Mouse (Mus musculus) neural tube, embryonic 12.5 days (tissue): ENCODE results near the gene Pclaf. TPM values are rescaled to one million over a fixed set of nuclear protein-coding genes. Genes with fewer than 3 reads are reported as not detected.

Experiments
- ATAC-seq: fragments of 200-750 bp; cut with Nextera tagmentation; 2 replicates; pipeline ENCODE4 v1.8.0; 2017; ENCODE audit warnings: low read depth, mild to moderate bottlenecking, moderate TSS enrichment, moderate library complexity; ENCODE audit not compliant: low FRiP score
- H3K27ac ChIP-seq: fragments of 300-500 bp; sonication (generic); 2 replicates; pipeline ENCODE4 v1.5.1; 2016
- H3K27me3 ChIP-seq: fragments of 300-500 bp; sonication (generic); replicated peaks from 2 replicates; pipeline ENCODE4 v1.6.1; 2016; ENCODE audit warnings: mild to moderate bottlenecking
- H3K36me3 ChIP-seq: fragments of 300-500 bp; sonication (generic); 2 replicates; pipeline ENCODE4 v1.6.1; 2016; ENCODE audit warnings: mild to moderate bottlenecking
- H3K4me1 ChIP-seq: fragments of 300-500 bp; sonication (generic); 2 replicates; pipeline ENCODE4 v1.6.1; 2016
- H3K4me2 ChIP-seq: fragments of 300-500 bp; sonication (generic); replicated peaks from 2 replicates; pipeline ENCODE4 v1.6.1; 2016; ENCODE audit warnings: mild to moderate bottlenecking
- H3K4me3 ChIP-seq: fragments of 300-500 bp; sonication (generic); 2 replicates; pipeline ENCODE4 v1.5.1; 2016
- H3K9ac ChIP-seq: fragments of 300-500 bp; sonication (generic); 2 replicates; pipeline ENCODE4 v1.6.1; 2016; ENCODE audit warnings: mild to moderate bottlenecking
- H3K9me3 ChIP-seq: fragments of 300-500 bp; sonication (generic); 2 replicates; pipeline ENCODE4 v1.6.1; 2016; ENCODE audit warnings: mild to moderate bottlenecking
- WGBS: fragments of 180-500 bp; shearing (Covaris S2); methylation state at CpG from one replicate; pipeline ENCODE4 v1.1.7; 2016; 5-methylcytosine and 5-hydroxymethylcytosine counted together
- polyA plus RNA-seq: library from polyadenylated mRNA; unstranded; fragments of >200 nt; fragmentation: Nextera tagmentation; extraction: Ambion mirVana; gene quantifications from 2 replicates; pipeline ENCODE4 v1.2.1, GENCODE M21; 2016

Pclaf gene
- 125 and 146 TPM in 2 replicates for polyA plus RNA-seq

GRCm38 (mm10) chr9:65890143-65890628 lies at the start of gene Pclaf:
TSS of gene Pclaf (plus strand) at chr9:65890237.
- peaks cover 11% of the 10 kb centered on the region for H3K4me1 ChIP-seq
- H3K27me3 ChIP-seq, result no peaks in the 10 kb centered on the region
- no peaks in the 10 kb centered on the region for H3K9me3 ChIP-seq
- under 1% methylated on average over 21 of the region's 21 CpGs for WGBS
- peak within 1 kb of the TSS; percentile 49 for H3K9ac ChIP-seq
- no peak within 1 kb of the TSS for H3K27ac ChIP-seq
- ATAC-seq, result peak; percentile 90
- peak within 1 kb of the TSS; percentile 49 for H3K4me3 ChIP-seq
- peak within 1 kb of the TSS; percentile 80 for H3K4me2 ChIP-seq
- peaks cover 12% of the 10 kb centered on the region for H3K36me3 ChIP-seq

DNA sequence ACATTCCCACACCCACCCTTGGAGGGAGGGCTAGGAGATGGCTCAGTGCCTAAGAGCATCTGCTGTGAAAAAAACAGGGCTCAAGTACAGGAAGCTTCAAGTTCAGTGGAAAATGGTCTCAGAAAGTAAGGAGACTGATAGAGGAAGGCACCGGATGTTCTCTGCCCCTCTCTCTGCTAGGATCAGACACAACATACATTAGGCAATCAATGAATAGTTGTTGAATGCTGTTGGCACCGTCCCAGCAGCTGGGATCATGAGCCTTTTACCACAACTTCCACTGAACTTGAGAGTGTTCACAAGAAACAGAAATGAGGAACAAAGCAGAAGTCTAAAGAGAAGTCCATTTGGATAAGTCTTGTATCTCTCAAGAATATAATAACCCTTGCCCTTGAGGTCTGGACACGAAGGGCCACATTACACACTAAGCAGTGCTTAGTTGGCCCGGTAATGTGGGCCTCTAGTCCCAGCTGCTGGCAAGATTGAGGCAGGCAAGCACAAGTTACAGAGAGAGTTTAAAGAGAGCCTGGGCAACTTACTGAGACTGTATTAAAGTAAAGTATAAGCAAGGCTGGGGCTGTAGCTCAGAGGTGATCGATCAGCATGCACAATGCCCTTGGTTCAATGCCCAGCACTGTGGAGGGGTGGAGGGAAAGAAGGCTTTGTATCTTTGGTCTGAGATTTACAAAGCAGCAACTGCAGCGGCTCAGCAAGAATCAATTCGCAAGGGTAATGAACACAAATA lies 45.4 kb upstream of the Pclaf start:
- Histone ChIP-seq H3K9me3 (no peaks in the 10 kb centered on the region), H3K4me2 (no peak overlapping the region), H3K27ac (0 out of 2 replicates have a peak overlapping the region, but pooled peaks have one; percentile 17), H3K27me3 (no peaks in the 10 kb centered on the region), H3K4me1 (peaks cover 22% of the 10 kb centered on the region), H3K9ac (no peak overlapping the region), H3K4me3 (no peak overlapping the region), H3K36me3 (no peaks in the 10 kb centered on the region; the same call in 1 of the 2 replicates)
- no peak for ATAC-seq
- WGBS, result 41% methylated on average over 7 of the region's 7 CpGs

- H3K9me3 ChIP-seq, result no peaks in the 10 kb centered on the region
- H3K36me3 ChIP-seq, result peaks cover 3% of the 10 kb centered on the region; the same call in 1 of the 2 replicates
- H3K4me2 ChIP-seq, result no peak overlapping the region
- no peak for ATAC-seq
- no peak overlapping the region for H3K27ac ChIP-seq
- no peak overlapping the region for H3K4me3 ChIP-seq
- H3K4me1 ChIP-seq, result peaks cover 22% of the 10 kb centered on the region
- H3K27me3 ChIP-seq, result no peaks in the 10 kb centered on the region
- no peak overlapping the region for H3K9ac ChIP-seq
Measured at GRCm38 (mm10) chr9:65848154-65848553, 41.9 kb upstream of the Pclaf start.

DNA sequence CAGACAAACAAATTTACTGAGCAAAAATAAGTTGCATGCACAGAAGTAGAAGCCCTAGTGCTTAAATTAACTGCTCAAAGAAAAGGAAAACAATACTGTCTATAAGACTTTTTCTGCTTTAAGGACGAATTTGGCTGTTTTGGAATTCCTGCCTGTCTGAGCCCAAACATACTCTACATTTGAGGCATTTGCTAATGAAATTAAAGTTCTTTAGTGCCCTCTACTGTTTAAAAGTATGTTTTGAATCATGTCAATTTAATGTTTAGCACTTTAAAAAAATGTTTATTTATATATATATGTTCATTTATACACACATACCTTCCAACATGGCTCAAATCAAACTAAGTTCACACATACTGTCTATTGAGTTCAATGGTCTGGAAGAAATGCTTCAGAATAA lies 39.8 kb upstream of the Pclaf start:
- no peak for ATAC-seq
- WGBS, result 26% methylated on average over 1 of the region's 1 CpGs
- Histone ChIP-seq H3K27me3 (no peaks in the 10 kb centered on the region), H3K4me1 (peaks cover 18% of the 10 kb centered on the region), H3K27ac (no peak overlapping the region), H3K36me3 (peaks cover 8% of the 10 kb centered on the region; the same call in 1 of the 2 replicates), H3K4me3 (no peak overlapping the region), H3K9ac (no peak overlapping the region), H3K4me2 (no peak overlapping the region), H3K9me3 (no peaks in the 10 kb centered on the region)

DNA sequence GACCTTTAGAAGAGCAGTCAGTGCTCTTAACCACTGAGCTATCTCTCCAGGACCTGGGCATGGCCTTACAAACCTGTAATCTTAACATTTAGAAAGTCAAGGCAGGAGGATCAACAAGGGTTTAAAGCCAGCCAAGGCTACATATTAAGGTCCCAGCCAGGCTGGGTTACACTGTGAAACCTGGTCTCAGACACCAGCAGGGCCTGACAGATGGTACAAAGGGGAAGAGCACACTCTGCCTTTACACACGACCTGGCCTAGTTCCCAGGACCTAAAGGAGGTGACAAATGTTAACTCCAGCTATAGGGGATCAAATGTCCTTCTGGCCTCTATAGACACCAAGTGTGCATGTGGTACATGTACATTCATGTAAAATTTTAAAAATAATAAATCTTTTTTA lies 30.4 kb upstream of the Pclaf start:
- Histone ChIP-seq H3K27me3 (no peaks in the 10 kb centered on the region), H3K9me3 (no peaks in the 10 kb centered on the region), H3K4me3 (no peak overlapping the region), H3K4me2 (no peak overlapping the region), H3K27ac (no peak overlapping the region), H3K4me1 (no peaks in the 10 kb centered on the region), H3K36me3 (peaks cover 47% of the 10 kb centered on the region), H3K9ac (no peak overlapping the region)
- ATAC-seq, result no peak
- 61% methylated on average over 1 of the region's 1 CpGs for WGBS

GRCm38 (mm10) chr9:65884564-65885315 lies 5.3 kb upstream of the Pclaf start:
- H3K9me3 ChIP-seq, result no peaks in the 10 kb centered on the region
- peak overlapping the region; percentile 67 for H3K9ac ChIP-seq
- H3K27ac ChIP-seq, result no peak overlapping the region
- no peaks in the 10 kb centered on the region for H3K36me3 ChIP-seq
- ATAC-seq, result peak; percentile 94
- H3K4me2 ChIP-seq, result peak overlapping the region; percentile 67
- H3K4me1 ChIP-seq, result no peaks in the 10 kb centered on the region
- under 1% methylated on average over 37 of the region's 37 CpGs for WGBS
- H3K4me3 ChIP-seq, result peak overlapping the region; percentile 55
- no peaks in the 10 kb centered on the region for H3K27me3 ChIP-seq

GRCm38 (mm10) chr9:65891126-65891525 lies 1.1 kb downstream of the Pclaf start:
- peak overlapping the region; percentile 80 for H3K4me2 ChIP-seq
- H3K4me3 ChIP-seq, result peak overlapping the region; percentile 49
- H3K9me3 ChIP-seq, result no peaks in the 10 kb centered on the region
- no peak for ATAC-seq
- H3K27ac ChIP-seq, result no peak overlapping the region
- 2% methylated on average over 5 of the region's 5 CpGs for WGBS
- peak overlapping the region; percentile 49 for H3K9ac ChIP-seq
- peaks cover 19% of the 10 kb centered on the region for H3K36me3 ChIP-seq
- H3K27me3 ChIP-seq, result no peaks in the 10 kb centered on the region
- H3K4me1 ChIP-seq, result peaks cover 11% of the 10 kb centered on the region

DNA sequence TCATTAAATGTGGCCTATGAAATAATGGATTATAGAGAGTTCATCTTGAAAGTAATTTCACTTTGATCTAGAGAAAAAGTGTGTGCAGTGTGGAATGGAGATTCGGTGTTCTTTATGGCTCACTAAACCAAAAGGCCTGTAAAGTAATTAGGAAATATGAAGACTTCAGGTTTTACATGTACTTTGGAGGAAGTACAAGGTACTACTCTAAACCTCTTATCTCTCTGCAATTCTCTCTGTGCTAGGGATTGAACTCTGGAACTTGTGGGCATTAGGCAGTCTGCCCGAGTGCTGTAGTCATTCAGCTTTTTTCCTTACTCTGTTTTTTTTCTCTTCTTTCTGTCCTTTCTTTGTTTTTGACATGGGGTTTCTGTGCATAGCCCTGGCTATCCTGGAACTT lies 6.9 kb downstream of the Pclaf start:
- Histone ChIP-seq H3K4me3 (no peak overlapping the region), H3K4me2 (no peak overlapping the region), H3K9me3 (no peaks in the 10 kb centered on the region), H3K4me1 (no peaks in the 10 kb centered on the region), H3K9ac (no peak overlapping the region), H3K27ac (no peak overlapping the region), H3K36me3 (peaks cover 35% of the 10 kb centered on the region), H3K27me3 (no peaks in the 10 kb centered on the region)
- no peak for ATAC-seq
- 94% methylated on average over 2 of the region's 2 CpGs for WGBS

- Histone ChIP-seq H3K9me3 (no peaks in the 10 kb centered on the region), H3K9ac (no peak overlapping the region), H3K4me2 (no peak overlapping the region), H3K4me3 (no peak overlapping the region), H3K27ac (no peak overlapping the region), H3K36me3 (peaks cover 15% of the 10 kb centered on the region), H3K4me1 (peaks cover 2% of the 10 kb centered on the region; the same call in 1 of the 2 replicates), H3K27me3 (no peaks in the 10 kb centered on the region)
- WGBS, result 91% methylated on average over 3 of the region's 3 CpGs
- no peak for ATAC-seq
Measured at GRCm38 (mm10) chr9:65902879-65903278, 12.8 kb downstream of the Pclaf start.

- ATAC-seq, result no peak
- Histone ChIP-seq H3K9ac (no peak overlapping the region), H3K4me3 (no peak overlapping the region), H3K9me3 (no peaks in the 10 kb centered on the region), H3K36me3 (peaks cover 15% of the 10 kb centered on the region), H3K27me3 (no peaks in the 10 kb centered on the region), H3K4me2 (no peak overlapping the region), H3K4me1 (peaks cover 4% of the 10 kb centered on the region; the same call in 1 of the 2 replicates), H3K27ac (no peak overlapping the region)
Measured at GRCm38 (mm10) chr9:65903419-65903818, 13.4 kb downstream of the Pclaf start.

- Histone ChIP-seq H3K36me3 (peaks cover 5% of the 10 kb centered on the region; the same call in 1 of the 2 replicates), H3K27me3 (no peaks in the 10 kb centered on the region), H3K4me2 (peak within 1 kb of the TSS; percentile 85), H3K4me3 (peak within 1 kb of the TSS; percentile 84), H3K4me1 (peaks cover 4% of the 10 kb centered on the region; the same call in 1 of the 2 replicates), H3K9me3 (no peaks in the 10 kb centered on the region), H3K9ac (peak within 1 kb of the TSS; percentile 80), H3K27ac (peak within 1 kb of the TSS; percentile 67)
- ATAC-seq, result peak; percentile 99
- WGBS, result 2% methylated on average over 38 of the region's 38 CpGs
Measured at GRCm38 (mm10) chr9:65908394-65909300, 18.6 kb downstream of the Pclaf start, which contains the start of the genes Trip4 and Csnk1g1. TSS of gene Trip4 (minus strand) at chr9:65908794. TSS of gene Csnk1g1 (plus strand) at chr9:65908924.
